Mouse (Mus musculus) brown adipose tissue, adult 24 weeks (tissue): Measurements from ENCODE around the gene Naa20. TPM values are rescaled to one million over a fixed set of nuclear protein-coding genes. Genes with fewer than 3 reads are reported as not detected.

Experiments
- H3K27ac ChIP-seq: fragments of 200-500 bp; replicated peaks from 2 replicates; pipeline ENCODE4 v1.5.1; 2012; ENCODE audit warnings: low read depth, mild to moderate bottlenecking, low read length
- H3K4me1 ChIP-seq: fragments of 200-500 bp; 2 replicates; pipeline ENCODE4 v1.6.1; 2012; ENCODE audit warnings: low read length, mixed read lengths; ENCODE audit not compliant: control insufficient read depth, insufficient read depth, insufficient read length
- H3K4me3 ChIP-seq: fragments of 200-500 bp; 2 replicates; pipeline ENCODE4 v1.5.1; 2012; ENCODE audit warnings: low read depth, mild to moderate bottlenecking, low read length, moderate library complexity; ENCODE audit not compliant: insufficient read depth
- polyA plus RNA-seq: library from polyadenylated mRNA; stranded (reverse); fragments of >200 nt; gene quantifications from 2 replicates; pipeline ENCODE4 v1.2.4, GENCODE M21; 2012; ENCODE audit not compliant: missing spikeins, insufficient read depth, insufficient read length

The Naa20 gene
- polyA plus RNA-seq, 1 experiment: 112 TPM

DNA sequence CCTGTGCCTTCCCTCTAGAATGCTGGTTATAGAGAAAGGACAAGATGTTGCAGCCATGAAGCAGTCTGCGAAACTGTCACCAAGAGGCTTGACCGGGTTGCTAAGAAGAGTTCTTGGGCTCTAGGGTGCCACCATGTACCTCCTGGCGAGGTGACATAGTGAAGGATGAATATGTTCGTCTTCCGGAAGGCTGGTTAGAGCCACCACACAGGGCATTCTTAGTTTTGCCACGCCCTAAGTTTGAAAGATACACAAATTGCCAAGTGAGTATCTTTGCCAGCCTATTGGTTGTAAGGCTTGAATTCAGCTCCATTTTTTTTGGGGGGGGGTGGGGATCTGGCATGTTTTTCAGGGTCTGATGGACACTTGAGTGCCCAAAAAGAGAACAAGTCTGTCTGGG, 56.2 kb downstream of the Naa20 start:
- Histone ChIP-seq H3K4me3 (no peak overlapping the region), H3K27ac (no peak overlapping the region)

DNA sequence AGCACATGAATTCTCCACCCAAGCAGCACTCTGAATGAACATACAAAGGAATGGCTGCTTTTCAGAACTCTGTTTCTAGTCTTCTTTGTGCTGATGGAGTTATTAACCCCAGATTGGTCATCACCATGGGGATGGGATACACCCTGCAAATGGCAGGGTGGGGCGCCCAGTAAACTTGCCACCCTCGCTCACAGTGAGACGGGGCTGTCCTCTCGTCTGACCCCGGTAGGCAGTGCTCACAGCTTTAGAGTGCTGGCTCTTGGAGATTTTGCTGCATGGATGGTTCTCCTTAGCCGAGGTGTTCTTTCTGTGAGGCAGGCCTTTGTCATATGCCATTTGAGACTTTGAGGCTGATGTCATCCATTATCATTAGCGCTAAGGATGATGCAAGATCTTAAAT, 56.7 kb downstream of the Naa20 start:
- no peak overlapping the region for H3K27ac ChIP-seq
- no peak overlapping the region for H3K4me3 ChIP-seq
- no peaks in the 10 kb centered on the region for H3K4me1 ChIP-seq

More for the DNA sequence above, 56.2 kb downstream of the Naa20 start:
- H3K4me1 ChIP-seq: no peaks in the 10 kb centered on the region

DNA sequence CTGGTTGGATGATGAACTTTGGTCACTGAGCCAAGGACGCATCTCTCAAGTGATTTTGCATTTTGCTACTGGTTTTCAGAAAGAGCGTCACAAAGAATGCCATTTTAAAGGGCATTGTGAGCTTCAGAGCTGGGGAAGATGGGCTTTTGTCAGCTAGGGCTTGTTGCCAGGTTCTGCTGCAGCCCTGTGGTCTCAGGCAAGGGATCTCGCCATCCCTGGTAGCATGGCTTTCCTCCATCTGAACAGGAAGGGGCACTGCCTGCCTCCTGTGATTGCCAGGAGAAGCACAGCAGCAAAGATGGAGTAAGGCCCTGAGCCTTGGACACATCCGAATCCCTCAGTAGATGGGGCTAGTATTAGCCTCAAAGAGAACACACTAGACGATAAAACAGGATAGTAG, 60.0 kb downstream of the Naa20 start:
- H3K27ac ChIP-seq: no peak overlapping the region
- no peaks in the 10 kb centered on the region for H3K4me1 ChIP-seq
- no peak overlapping the region for H3K4me3 ChIP-seq

Other genes starting within 250 kb of the Naa20 start
- gene Rin2, start 226.9 kb upstream of the Naa20 start, polyA plus RNA-seq: 12.3 and 18.0 TPM in 2 replicates
- not detected in 2 replicates for gene Cfap61, start 32.7 kb downstream of the Naa20 start, polyA plus RNA-seq
- 11.1 and 13.2 TPM in 2 replicates for gene Crnkl1, start 32.9 kb downstream of the Naa20 start, polyA plus RNA-seq